Mouse (Mus musculus): ENCODE data around the gene Tbc1d30. TPM values are rescaled to one million over a fixed set of nuclear protein-coding genes. Genes with fewer than 3 reads are reported as not detected.
"Not testable (repeated sequence)": the region's sequence is repeated elsewhere in the genome, so short reads cannot be mapped to it uniquely, and the experiment has no call there.

Tbc1d30 gene
- polyA plus RNA-seq, 1 experiment from 2014 or later, result 0.57 TPM

DNA sequence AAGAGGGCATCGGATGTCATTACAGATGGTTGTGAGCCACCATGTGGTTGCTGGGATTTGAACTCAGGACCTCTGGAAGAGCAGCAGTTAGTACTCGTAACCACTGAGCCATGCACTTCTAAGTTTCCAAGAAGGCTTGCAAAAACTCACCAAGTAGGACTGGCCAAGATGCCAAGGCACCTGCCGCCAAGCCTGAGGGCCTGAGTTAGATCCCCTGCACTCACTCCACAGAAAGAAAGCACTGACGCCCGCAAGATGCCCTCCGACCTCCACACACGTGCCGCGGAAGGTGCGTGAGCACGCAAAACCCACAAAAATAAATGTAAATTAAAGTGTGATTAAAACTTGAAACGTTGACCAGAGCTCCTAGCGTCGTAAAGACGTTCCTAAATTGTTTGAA, 13.2 kb upstream of the Tbc1d30 start:
- peak overlapping the region; percentile 11; the same call in 1 of the 2 replicates for H3K27ac ChIP-seq
- peak overlapping the region; percentile 75 for H3K4me3 ChIP-seq (replicated peaks)
- no peaks in the 10 kb centered on the region for H3K9me3 ChIP-seq (replicated peaks)
- ATAC-seq (replicated peaks; ENCODE audit: low FRiP score), result no peak
- peaks cover 28% of the 10 kb centered on the region for H3K4me1 ChIP-seq
- H3K4me2 ChIP-seq, result peak overlapping the region; percentile 73
- 0 out of 2 replicates have a peak overlapping the region, but pooled peaks have one; percentile 18 for H3K9ac ChIP-seq
- no peaks in the 10 kb centered on the region for H3K27me3 ChIP-seq
- 26% methylated on average over 15 of the region's 15 CpGs for WGBS
- 0 out of 2 replicates have a peak, but pooled peaks cover 6% of the 10 kb centered on the region for H3K36me3 ChIP-seq

DNA sequence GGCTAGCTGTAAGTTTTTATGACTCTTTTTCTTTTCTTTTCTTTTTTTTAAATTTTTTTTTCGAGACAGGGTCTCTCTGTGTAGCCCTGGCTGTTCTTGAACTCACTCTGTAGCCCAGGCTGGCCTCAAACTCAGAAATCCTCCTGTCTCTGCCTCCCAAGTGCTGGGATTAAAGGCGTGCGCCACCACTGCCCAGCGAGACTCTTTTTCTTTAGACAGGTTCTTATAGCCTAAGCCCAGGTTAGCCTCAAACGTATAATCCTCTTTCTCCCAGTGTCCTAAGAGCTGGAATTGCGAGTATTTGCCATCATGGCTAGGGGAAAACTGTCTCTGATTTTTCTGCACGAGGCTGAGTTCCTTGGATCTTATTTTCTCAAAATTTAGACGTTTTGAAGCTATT, 12.1 kb upstream of the Tbc1d30 start:
- 84% methylated on average over 8 of the region's 8 CpGs for WGBS
- Histone ChIP-seq H3K4me1 (peaks cover 25% of the 10 kb centered on the region), H3K9me3 (replicated peaks) (no peaks in the 10 kb centered on the region), H3K4me2 (no peak overlapping the region), H3K9ac (no peak overlapping the region), H3K27ac (no peak overlapping the region), H3K27me3 (no peaks in the 10 kb centered on the region), H3K36me3 (0 out of 2 replicates have a peak, but pooled peaks cover 5% of the 10 kb centered on the region), H3K4me3 (replicated peaks) (no peak overlapping the region)
- ATAC-seq (replicated peaks; ENCODE audit: low FRiP score), result no peak

DNA sequence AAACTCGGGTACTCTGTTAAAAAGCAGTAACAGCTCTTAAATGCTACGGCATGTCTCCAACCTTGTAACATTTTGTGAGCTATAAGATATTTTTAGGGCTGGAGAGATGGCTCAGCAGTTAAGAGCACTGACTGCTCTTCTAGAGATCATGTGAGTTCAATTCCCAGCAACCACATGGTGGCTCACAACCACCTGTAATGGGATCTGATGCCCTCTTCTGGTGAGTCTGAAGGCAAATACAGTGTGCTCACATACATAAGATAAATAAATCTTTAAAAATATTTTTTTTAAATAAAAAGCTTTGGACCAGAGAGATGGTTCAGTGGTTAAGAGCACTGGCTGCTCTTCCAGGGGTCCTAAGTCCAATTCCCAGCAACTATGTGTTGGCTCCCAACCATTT, 9.3 kb upstream of the Tbc1d30 start:
- WGBS, result 83% methylated on average over 2 of the region's 2 CpGs
- peaks cover 6% of the 10 kb centered on the region; the same call in 1 of the 2 replicates for H3K4me1 ChIP-seq
- no peak overlapping the region for H3K4me2 ChIP-seq
- no peaks in the 10 kb centered on the region for H3K9me3 ChIP-seq (replicated peaks)
- no peaks in the 10 kb centered on the region for H3K27me3 ChIP-seq
- H3K36me3 ChIP-seq, result no peaks in the 10 kb centered on the region
- ATAC-seq (replicated peaks; ENCODE audit: low FRiP score), result no peak
- no peak overlapping the region for H3K27ac ChIP-seq
- H3K4me3 ChIP-seq (replicated peaks), result no peak overlapping the region
- no peak overlapping the region for H3K9ac ChIP-seq

DNA sequence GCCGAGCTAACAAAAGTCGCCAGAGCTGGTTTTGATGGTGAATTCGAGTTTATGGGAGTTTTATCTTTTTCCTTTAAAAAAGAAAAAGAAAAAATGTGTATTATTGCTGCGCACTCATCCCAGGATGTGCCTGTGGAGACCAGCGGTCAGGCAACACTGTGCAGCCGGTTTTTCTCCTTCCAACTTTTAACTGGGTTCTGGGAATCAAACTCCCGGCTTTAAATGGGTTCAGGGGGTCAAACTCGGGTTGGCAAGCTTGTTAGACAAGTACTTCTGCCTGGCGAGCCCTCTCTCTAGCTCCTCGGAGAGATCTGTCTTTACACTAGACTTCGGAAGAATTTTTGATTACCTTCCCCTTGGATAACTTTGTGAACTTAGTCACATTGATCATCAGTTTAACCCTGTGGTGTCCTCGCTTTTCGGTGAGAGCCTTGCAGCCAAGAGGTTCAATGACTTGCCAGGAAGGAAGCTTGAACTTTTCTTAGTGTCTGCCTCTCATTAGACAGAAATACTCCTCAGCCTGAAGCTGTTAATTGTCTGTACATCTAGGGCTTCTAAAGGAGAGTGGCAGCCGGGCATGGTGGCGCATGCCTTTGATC, 713 bp upstream of the Tbc1d30 start:
- Histone ChIP-seq H3K4me2 (peak overlapping the region; percentile 98), H3K36me3 (no peaks in the 10 kb centered on the region), H3K27me3 (peaks cover 53% of the 10 kb centered on the region), H3K9ac (0 out of 2 replicates have a peak overlapping the region, but pooled peaks have one; percentile 37), H3K27ac (no peak overlapping the region), H3K4me3 (replicated peaks) (peak overlapping the region; percentile 53), H3K4me1 (peaks cover 16% of the 10 kb centered on the region), H3K9me3 (replicated peaks) (0 out of 2 replicates have a peak, but pooled peaks cover 2% of the 10 kb centered on the region)
- no peak for ATAC-seq (replicated peaks; ENCODE audit: low FRiP score)
- WGBS, result 36% methylated on average over 15 of the region's 15 CpGs

DNA sequence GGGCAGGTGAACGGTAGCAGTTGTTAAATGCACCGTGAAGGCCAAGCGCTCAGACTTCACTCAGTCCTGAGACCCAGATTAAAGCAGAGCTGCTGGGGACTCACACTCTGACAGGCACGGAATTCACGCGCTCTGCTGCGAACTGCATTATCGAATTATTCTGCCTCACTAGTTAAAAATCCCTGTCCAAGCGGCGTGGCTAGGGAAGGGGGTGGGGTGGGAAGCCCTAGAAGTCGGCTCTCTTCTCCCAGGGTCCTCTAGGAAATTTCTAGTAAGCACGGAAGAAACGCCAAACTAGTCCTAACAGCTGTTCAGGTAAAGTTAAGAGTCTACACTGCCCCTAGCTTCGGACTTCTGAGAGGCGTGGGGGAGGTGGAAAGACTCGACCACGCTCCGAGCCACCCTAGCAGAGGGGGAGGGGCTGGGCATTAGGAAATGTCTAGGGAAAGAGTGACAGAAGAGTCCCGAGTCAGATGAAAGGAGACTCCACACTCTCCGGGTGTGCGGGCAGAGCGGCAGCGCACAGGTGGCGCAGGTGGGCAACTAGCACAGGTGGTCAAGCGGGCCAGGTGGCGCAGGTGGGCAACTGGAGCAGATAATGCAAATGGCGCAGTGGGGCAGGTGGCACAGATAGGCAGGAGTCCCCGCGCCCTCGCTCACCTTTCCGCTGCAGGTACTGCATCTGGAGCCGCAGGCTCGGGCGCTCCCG, 567 bp downstream of the Tbc1d30 start:
- Histone ChIP-seq H3K27ac (no peak overlapping the region), H3K27me3 (peaks cover 53% of the 10 kb centered on the region), H3K36me3 (no peaks in the 10 kb centered on the region), H3K4me1 (peaks cover 16% of the 10 kb centered on the region), H3K9me3 (replicated peaks) (0 out of 2 replicates have a peak, but pooled peaks cover 2% of the 10 kb centered on the region), H3K4me3 (replicated peaks) (peak overlapping the region; percentile 53), H3K4me2 (peak overlapping the region; percentile 98), H3K9ac (peak overlapping the region; percentile 37)
- WGBS, result 2% methylated on average over 35 of the region's 35 CpGs
- peak; percentile 69 for ATAC-seq (replicated peaks; ENCODE audit: low FRiP score)

DNA sequence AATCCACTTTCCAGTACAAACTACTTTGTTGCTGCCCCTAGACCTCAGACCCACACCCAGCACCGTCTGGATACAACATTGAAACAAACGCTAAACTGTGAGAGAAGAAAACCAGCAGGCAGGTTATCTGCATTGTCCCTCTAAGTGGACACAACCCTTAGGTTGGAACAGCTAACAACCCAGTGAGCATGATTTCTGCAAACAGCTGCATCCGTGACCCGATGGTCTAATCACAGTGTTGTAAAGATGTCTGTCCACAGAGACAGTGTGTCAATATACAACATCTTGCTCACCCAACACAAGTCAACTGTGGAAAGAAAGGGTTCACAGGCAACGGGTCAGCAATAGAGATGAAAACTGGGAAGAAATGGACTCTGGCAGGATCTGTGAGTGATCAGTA, 1.8 kb downstream of the Tbc1d30 start:
- Histone ChIP-seq H3K9ac (no peak overlapping the region), H3K9me3 (replicated peaks) (0 out of 2 replicates have a peak, but pooled peaks cover 2% of the 10 kb centered on the region), H3K4me3 (replicated peaks) (no peak overlapping the region), H3K4me2 (no peak overlapping the region), H3K4me1 (peaks cover 16% of the 10 kb centered on the region), H3K36me3 (no peaks in the 10 kb centered on the region), H3K27me3 (peaks cover 53% of the 10 kb centered on the region), H3K27ac (no peak overlapping the region)
- WGBS, result 50% methylated on average over 5 of the region's 5 CpGs
- no peak for ATAC-seq (replicated peaks; ENCODE audit: low FRiP score)

DNA sequence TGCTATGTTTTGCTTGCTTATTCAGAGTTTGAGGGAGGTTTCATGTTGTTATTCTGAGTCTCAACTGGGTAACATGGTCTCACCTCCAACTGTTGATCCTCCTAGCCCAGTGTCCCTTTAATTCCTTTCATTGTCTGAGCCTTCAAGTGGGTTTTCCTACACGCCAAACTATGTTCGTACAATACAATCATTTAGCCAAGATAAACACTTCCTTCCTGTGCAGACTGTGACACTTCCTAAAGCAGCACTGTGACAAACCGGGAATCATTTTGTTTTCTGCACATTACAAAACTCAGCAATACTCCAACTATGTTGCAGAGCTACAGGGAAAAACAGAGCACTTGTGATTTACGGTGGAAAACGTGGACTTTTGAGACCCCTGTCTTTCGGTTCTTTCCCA, 7.2 kb downstream of the Tbc1d30 start:
- 35% methylated on average over 6 of the region's 6 CpGs for WGBS
- Histone ChIP-seq H3K4me2 (no peak overlapping the region), H3K4me3 (replicated peaks) (no peak overlapping the region), H3K4me1 (peaks cover 11% of the 10 kb centered on the region), H3K36me3 (no peaks in the 10 kb centered on the region), H3K27ac (no peak overlapping the region), H3K27me3 (peaks cover 11% of the 10 kb centered on the region), H3K9ac (no peak overlapping the region), H3K9me3 (replicated peaks) (no peaks in the 10 kb centered on the region)
- ATAC-seq (replicated peaks; ENCODE audit: low FRiP score), result no peak

DNA sequence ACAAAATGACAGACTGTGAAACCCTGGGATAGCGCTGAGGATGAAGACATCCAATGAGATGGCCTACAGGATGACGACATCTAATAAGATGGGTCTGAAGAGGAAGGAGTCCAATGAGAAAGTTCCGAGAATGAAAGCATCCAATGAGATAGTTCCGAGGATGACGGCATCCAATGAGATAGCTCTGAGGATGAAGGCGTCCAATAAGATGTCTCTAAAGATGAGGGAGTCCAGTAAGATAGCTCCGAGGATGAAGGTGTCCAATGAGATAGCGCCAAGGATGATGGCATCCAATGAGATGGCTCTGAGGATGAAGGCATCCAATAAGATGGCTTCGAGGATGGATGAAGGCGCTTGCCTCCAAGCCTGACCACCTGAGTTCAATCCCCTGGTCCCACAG, 8.8 kb downstream of the Tbc1d30 start:
- H3K4me2 ChIP-seq, result no peak overlapping the region
- WGBS, result 96% methylated on average over 10 of the region's 10 CpGs
- no peak for ATAC-seq (replicated peaks; ENCODE audit: low FRiP score)
- H3K9ac ChIP-seq, result no peak overlapping the region
- H3K4me3 ChIP-seq (replicated peaks), result no peak overlapping the region
- H3K27me3 ChIP-seq, result 0 out of 2 replicates have a peak, but pooled peaks cover 4% of the 10 kb centered on the region
- no peaks in the 10 kb centered on the region for H3K9me3 ChIP-seq (replicated peaks)
- H3K27ac ChIP-seq, result no peak overlapping the region
- H3K4me1 ChIP-seq, result peaks cover 11% of the 10 kb centered on the region
- H3K36me3 ChIP-seq, result no peaks in the 10 kb centered on the region

DNA sequence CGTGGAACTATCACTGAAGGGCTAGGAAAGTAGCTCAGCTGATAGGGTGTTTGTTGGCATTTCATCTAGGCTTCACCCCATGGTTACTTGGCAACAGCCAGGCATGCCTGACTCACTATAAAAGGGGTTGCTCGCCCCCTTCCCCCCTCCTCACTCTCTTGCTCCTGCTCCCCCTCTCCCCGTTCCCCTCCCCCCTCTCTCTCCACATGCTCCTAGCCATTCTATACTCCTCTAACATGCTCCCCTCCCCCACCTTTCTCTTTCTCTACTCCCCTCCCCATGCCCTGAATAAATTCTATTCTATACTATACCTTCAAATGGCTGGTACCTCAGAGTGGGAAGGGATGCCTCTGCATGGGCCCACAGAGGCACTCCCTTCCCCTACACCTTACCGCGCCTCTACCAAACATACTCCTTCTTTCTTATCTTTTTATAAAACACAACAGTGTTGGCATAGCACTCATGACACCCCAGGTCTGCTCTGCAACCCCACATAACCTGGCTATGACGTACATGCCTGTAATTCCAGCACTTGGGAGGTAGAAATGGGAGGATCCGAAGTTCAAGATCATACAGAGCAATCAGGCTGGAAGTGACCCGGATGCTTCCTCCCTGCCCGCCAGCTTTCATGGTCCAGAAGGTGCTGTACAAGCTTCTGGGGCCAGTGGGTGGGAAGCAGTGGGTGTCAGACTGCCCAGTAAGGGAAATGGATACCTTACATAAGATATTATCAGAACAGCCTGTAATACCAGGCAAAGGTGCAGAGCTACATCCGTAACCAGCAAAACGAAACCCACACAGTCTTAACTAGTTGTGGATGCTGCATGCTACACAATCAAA, 10.1 kb downstream of the Tbc1d30 start:
- H3K27ac ChIP-seq, result no peak overlapping the region
- H3K4me1 ChIP-seq, result peaks cover 11% of the 10 kb centered on the region
- no peaks in the 10 kb centered on the region for H3K36me3 ChIP-seq
- no peak overlapping the region for H3K4me2 ChIP-seq
- no peak overlapping the region for H3K9ac ChIP-seq
- H3K27me3 ChIP-seq, result no peaks in the 10 kb centered on the region
- WGBS, result 59% methylated on average over 11 of the region's 11 CpGs
- no peaks in the 10 kb centered on the region for H3K9me3 ChIP-seq (replicated peaks)
- H3K4me3 ChIP-seq (replicated peaks), result no peak overlapping the region
- 0 out of 2 replicates have a peak, but pooled peaks have one; percentile 18 for ATAC-seq (replicated peaks; ENCODE audit: low FRiP score)

DNA sequence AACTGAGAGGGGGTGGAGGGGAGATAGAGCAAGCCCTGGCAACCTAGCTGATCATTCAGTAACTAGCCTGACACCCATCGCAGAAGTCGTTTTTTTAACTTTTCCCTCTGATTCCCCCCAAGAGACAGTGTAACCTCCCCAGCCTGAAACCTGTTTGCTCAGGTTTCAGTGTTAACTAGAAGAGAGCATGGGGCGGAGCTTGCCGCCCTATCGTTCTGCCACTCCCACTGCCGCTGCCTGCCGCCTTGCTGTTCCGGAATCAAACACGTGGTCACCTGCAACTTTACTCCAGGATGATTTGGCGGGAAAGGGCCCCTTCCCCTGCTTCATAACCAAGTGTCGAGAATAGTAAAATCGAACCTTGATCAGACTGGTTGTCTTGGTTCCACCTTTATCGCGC, 14.5 kb downstream of the Tbc1d30 start:
- WGBS, result 69% methylated on average over 14 of the region's 14 CpGs
- H3K9ac ChIP-seq; H3K4me1 ChIP-seq; H3K9me3 ChIP-seq (replicated peaks); H3K27ac ChIP-seq; H3K4me2 ChIP-seq; H3K27me3 ChIP-seq; H3K4me3 ChIP-seq (replicated peaks); H3K36me3 ChIP-seq; ATAC-seq (replicated peaks; ENCODE audit: low FRiP score): not testable (repeated sequence)

DNA sequence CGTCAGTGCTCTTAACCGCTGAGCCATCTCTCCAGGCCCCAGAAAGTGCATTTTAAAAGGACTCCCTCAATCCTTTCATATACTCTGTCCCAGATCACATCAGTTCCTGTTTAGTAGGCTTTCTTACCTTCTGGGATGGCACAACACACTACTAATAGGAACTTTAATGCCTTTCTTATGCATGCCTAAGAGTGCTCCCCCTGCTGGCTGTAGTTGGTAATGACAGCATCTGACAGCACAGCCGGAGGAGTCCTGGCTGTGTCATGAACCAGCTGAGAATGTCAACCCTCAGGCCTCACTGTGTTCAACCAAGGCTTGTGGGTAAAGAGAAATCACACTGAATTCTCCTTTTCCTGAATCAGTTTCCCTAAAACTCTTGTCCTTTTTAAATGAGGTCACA, 16.5 kb downstream of the Tbc1d30 start:
- no peaks in the 10 kb centered on the region for H3K9me3 ChIP-seq (replicated peaks)
- no peaks in the 10 kb centered on the region for H3K27me3 ChIP-seq
- H3K36me3 ChIP-seq, result no peaks in the 10 kb centered on the region
- H3K9ac ChIP-seq, result no peak overlapping the region
- ATAC-seq (replicated peaks; ENCODE audit: low FRiP score), result no peak
- H3K4me1 ChIP-seq, result no peaks in the 10 kb centered on the region
- no peak overlapping the region for H3K27ac ChIP-seq
- 73% methylated on average over 3 of the region's 3 CpGs for WGBS
- H3K4me2 ChIP-seq, result no peak overlapping the region
- no peak overlapping the region for H3K4me3 ChIP-seq (replicated peaks)

DNA sequence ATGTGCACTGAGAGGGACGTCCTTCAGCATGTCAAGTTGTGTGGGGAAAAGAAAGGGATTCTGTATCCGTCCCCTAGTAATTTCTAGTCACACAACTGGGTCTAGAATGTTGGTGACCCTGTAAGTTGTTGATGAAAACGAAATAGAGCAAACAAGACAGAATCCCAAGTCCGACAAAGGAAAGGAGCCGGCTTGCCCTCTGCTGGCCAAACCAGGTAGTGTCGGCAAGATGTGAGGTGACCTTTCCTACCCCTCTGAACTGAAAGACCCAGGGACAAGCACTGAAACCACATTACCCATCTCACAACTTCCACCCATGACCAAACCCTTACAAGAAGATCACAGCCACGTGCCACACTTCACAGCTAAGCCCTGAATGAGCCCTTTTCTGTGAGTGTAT, 20.1 kb downstream of the Tbc1d30 start:
- no peaks in the 10 kb centered on the region for H3K27me3 ChIP-seq
- no peaks in the 10 kb centered on the region for H3K9me3 ChIP-seq (replicated peaks)
- H3K4me1 ChIP-seq, result no peaks in the 10 kb centered on the region

More for the DNA sequence above, 20.1 kb downstream of the Tbc1d30 start:
- no peak for ATAC-seq (replicated peaks; ENCODE audit: low FRiP score)
- no peaks in the 10 kb centered on the region for H3K36me3 ChIP-seq
- no peak overlapping the region for H3K9ac ChIP-seq
- no peak overlapping the region for H3K4me3 ChIP-seq (replicated peaks)
- H3K27ac ChIP-seq, result no peak overlapping the region
- WGBS, result 13% methylated on average over 7 of the region's 7 CpGs
- H3K4me2 ChIP-seq, result no peak overlapping the region
